In the genomic region with DNA sequence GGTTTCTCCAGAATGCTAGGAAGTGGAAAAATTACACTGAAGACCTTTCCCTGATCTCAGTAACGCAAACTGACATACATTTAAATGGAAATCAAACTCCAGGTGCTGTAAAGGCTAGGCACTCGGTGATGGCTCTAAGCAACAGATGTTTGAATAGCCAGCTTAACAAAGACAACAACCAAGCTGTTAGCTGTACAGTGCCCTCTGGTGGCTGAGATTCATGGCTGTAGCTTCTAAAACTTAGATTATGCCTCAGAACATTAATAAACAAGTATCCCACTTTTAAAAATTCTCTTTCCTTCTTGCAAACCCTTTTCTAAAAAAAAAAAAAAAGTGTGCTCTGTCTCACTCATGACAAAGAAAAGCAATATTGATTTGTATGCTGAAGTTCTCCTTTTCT, we compare ENCODE assay signal across 9 mouse cellular contexts.
DNase-seq lines count a peak whose midpoint lies in the region; ATAC-seq and TF ChIP-seq lines count a peak whose summit lies in the region.
"Had no signal": no experiment of that assay in that cellular context is flagged by ENCODE, and none has a peak within 500 bp of the region (broad histone marks: within the 10 kb centered on the region; RNA-seq: fewer than 3 reads in every experiment).

No protein-coding gene starts in this region.

- ATAC-seq in midbrain, embryonic 11.5 days (ENCODE audit: low FRiP score): peak; percentile 71
- no peak for ATAC-seq in midbrain, embryonic 15.5 days (replicated peaks)
- ATAC-seq in intestine, postnatal 0 days: no peak
- ATAC-seq in stomach, postnatal 0 days (ENCODE audit: low FRiP score, low TSS enrichment): no peak

- no peak overlapping the region for H3K27ac ChIP-seq in midbrain, embryonic 11.5 days (ENCODE audit: low read depth, low read length)
- no peak overlapping the region for H3K27ac ChIP-seq in midbrain, embryonic 15.5 days
- no peak overlapping the region for H3K27ac ChIP-seq in intestine, postnatal 0 days (ENCODE audit: low read depth, low read length)
- no peak overlapping the region for H3K27ac ChIP-seq in stomach, postnatal 0 days (replicated peaks)
- H3K27ac ChIP-seq: heart, embryonic 13.5 days had no signal

- peak; percentile 89 for TF ChIP-seq CTCF in intestine, postnatal 0 days (IDR thresholded peaks at IDR 0.05; ENCODE audit: low read depth)
- TF ChIP-seq CTCF in lung, adult 2 months (IDR thresholded peaks at IDR 0.05; ENCODE audit: insufficient read depth, low read length): peak; percentile 37; the same call in 1 of the 2 replicates
- TF ChIP-seq CTCF in stomach, postnatal 0 days (IDR thresholded peaks at IDR 0.05; ENCODE audit: low read depth): peak; percentile 87

- H3K36me3 ChIP-seq in midbrain, embryonic 11.5 days (ENCODE audit: control insufficient read depth, insufficient read depth, low read length): no peaks in the 10 kb centered on the region
- H3K36me3 ChIP-seq in midbrain, embryonic 15.5 days (replicated peaks): no peaks in the 10 kb centered on the region
- no peaks in the 10 kb centered on the region for H3K36me3 ChIP-seq in intestine, postnatal 0 days (ENCODE audit: control insufficient read depth, insufficient read depth)
- H3K36me3 ChIP-seq in stomach, postnatal 0 days (ENCODE audit: control insufficient read depth, insufficient read depth, low read length): no peaks in the 10 kb centered on the region
- H3K36me3 ChIP-seq: heart, embryonic 13.5 days had no signal

- 8% methylated on average over 2 of the region's 2 CpGs for WGBS in midbrain, embryonic 11.5 days
- 6% methylated on average over 2 of the region's 2 CpGs for WGBS in midbrain, embryonic 15.5 days
- 12% methylated on average over 2 of the region's 2 CpGs for WGBS in intestine, postnatal 0 days
- 20% methylated on average over 2 of the region's 2 CpGs for WGBS in lung, adult 2 months
- 10% methylated on average over 2 of the region's 2 CpGs for WGBS in stomach, postnatal 0 days

- no peaks in the 10 kb centered on the region for H3K27me3 ChIP-seq in midbrain, embryonic 11.5 days (ENCODE audit: control insufficient read depth, insufficient read depth, low read length)
- no peaks in the 10 kb centered on the region for H3K27me3 ChIP-seq in midbrain, embryonic 15.5 days (replicated peaks)
- H3K27me3 ChIP-seq in intestine, postnatal 0 days (replicated peaks; ENCODE audit: control insufficient read depth, insufficient read depth, low read length): no peaks in the 10 kb centered on the region
- no peaks in the 10 kb centered on the region for H3K27me3 ChIP-seq in stomach, postnatal 0 days (ENCODE audit: control insufficient read depth, insufficient read depth, low read length)
- H3K27me3 ChIP-seq: heart, embryonic 13.5 days had no signal

- no peak overlapping the region for H3K4me3 ChIP-seq in midbrain, embryonic 11.5 days (ENCODE audit: low read depth, low read length)
- H3K4me3 ChIP-seq in midbrain, embryonic 15.5 days: no peak overlapping the region
- no peak overlapping the region for H3K4me3 ChIP-seq in intestine, postnatal 0 days (ENCODE audit: low read depth, low read length)
- H3K4me3 ChIP-seq in lung, adult 2 months (replicated peaks; ENCODE audit: extremely low read depth, low read depth, low read length): no peak overlapping the region
- H3K4me3 ChIP-seq in stomach, postnatal 0 days (ENCODE audit: low read depth, low read length): no peak overlapping the region
- H3K4me3 ChIP-seq: heart, embryonic 13.5 days; myocyte had no signal

- no peak overlapping the region for H3K4me2 ChIP-seq in midbrain, embryonic 11.5 days
- no peak overlapping the region for H3K4me2 ChIP-seq in midbrain, embryonic 15.5 days
- no peak overlapping the region for H3K4me2 ChIP-seq in intestine, postnatal 0 days (replicated peaks; ENCODE audit: low read depth)
- H3K4me2 ChIP-seq in stomach, postnatal 0 days (replicated peaks; ENCODE audit: low read depth): no peak overlapping the region
- H3K4me2 ChIP-seq: heart, embryonic 13.5 days had no signal

- no peak for TF ChIP-seq EP300 in stomach, postnatal 0 days (optimal IDR thresholded peaks at IDR 0.05)

- H3K9ac ChIP-seq in midbrain, embryonic 11.5 days (ENCODE audit: low read length): no peak overlapping the region
- H3K9ac ChIP-seq in midbrain, embryonic 15.5 days: no peak overlapping the region
- no peak overlapping the region for H3K9ac ChIP-seq in intestine, postnatal 0 days (ENCODE audit: low read depth, low read length)
- no peak overlapping the region for H3K9ac ChIP-seq in stomach, postnatal 0 days (ENCODE audit: low read length)
- H3K9ac ChIP-seq: heart, embryonic 13.5 days had no signal

- no peak for TF ChIP-seq POLR2A in lung, adult 2 months (IDR thresholded peaks at IDR 0.05; ENCODE audit: borderline replicate concordance, extremely low read depth, low read depth, low read length)

- peak; percentile 95 for DNase-seq in midbrain, embryonic 11.5 days (ENCODE audit: low spot score, missing footprints)
- DNase-seq in adrenal gland, postnatal 10 days: peak; percentile 72
- DNase-seq in fat pad, adult 2 months (ENCODE audit: extremely low read depth, low read depth, low spot score): peak; percentile 3
- peak; percentile 14 for DNase-seq in lung, adult 2 months
- peak; percentile 62 for DNase-seq in stomach, postnatal 0 days (ENCODE audit: low spot score)

- H3K9me3 ChIP-seq in midbrain, embryonic 11.5 days (ENCODE audit: control insufficient read depth, low read length): no peaks in the 10 kb centered on the region
- no peaks in the 10 kb centered on the region for H3K9me3 ChIP-seq in midbrain, embryonic 15.5 days
- H3K9me3 ChIP-seq in intestine, postnatal 0 days (ENCODE audit: control insufficient read depth): no peaks in the 10 kb centered on the region
- no peaks in the 10 kb centered on the region for H3K9me3 ChIP-seq in stomach, postnatal 0 days (ENCODE audit: control insufficient read depth, low read length)
- H3K9me3 ChIP-seq: heart, embryonic 13.5 days had no signal

- 0 out of 2 replicates have a peak, but pooled peaks cover 5% of the 10 kb centered on the region for H3K4me1 ChIP-seq in midbrain, embryonic 11.5 days (ENCODE audit: control insufficient read depth, insufficient read depth, low read length)
- no peaks in the 10 kb centered on the region for H3K4me1 ChIP-seq in midbrain, embryonic 15.5 days
- no peaks in the 10 kb centered on the region for H3K4me1 ChIP-seq in intestine, postnatal 0 days (replicated peaks; ENCODE audit: control insufficient read depth, insufficient read depth, low read length)
- no peaks in the 10 kb centered on the region for H3K4me1 ChIP-seq in lung, adult 2 months (ENCODE audit: control insufficient read depth, insufficient read depth, low read length)
- H3K4me1 ChIP-seq in stomach, postnatal 0 days (replicated peaks; ENCODE audit: control insufficient read depth, insufficient read depth): no peaks in the 10 kb centered on the region

Comparison
In these comparisons a context has a peak if more than half of its experiments do, and no peak if none do; other contexts are left out.
1. DNase-seq: peak in every context shown above with its lines; median percentile 95 in midbrain, embryonic 11.5 days; 72 in adrenal gland, postnatal 10 days; 62 in stomach, postnatal 0 days; 14 in lung, adult 2 months; 3 in fat pad, adult 2 months.
2. CTCF ChIP-seq: peak in every context shown above with its lines; median percentile 89 in intestine, postnatal 0 days; 87 in stomach, postnatal 0 days; 37 in lung, adult 2 months.